Mouse (Mus musculus) liver, embryonic 12.5 days (tissue): Measurements from ENCODE around the gene Rcan3. TPM values are rescaled to one million over a fixed set of nuclear protein-coding genes. Genes with fewer than 3 reads are reported as not detected.
A peak's percentile ranks its signal among the peaks of the same experiment; 100 is the strongest.

ENCODE experiments used
- ATAC-seq: fragments of 200-750 bp; cut with Nextera tagmentation; 2 replicates; pipeline ENCODE4 v1.8.0; 2017; ENCODE audit warnings: moderate number of reproducible peaks, mild to moderate bottlenecking, moderate library complexity
- H3K27ac ChIP-seq: fragments of 300-500 bp; sonication (generic); 2 replicates; pipeline ENCODE4 v1.5.1; 2016; ENCODE audit warnings: mild to moderate bottlenecking
- H3K27me3 ChIP-seq: fragments of 300-500 bp; sonication (generic); replicated peaks from 2 replicates; pipeline ENCODE4 v1.6.1; 2016; ENCODE audit warnings: mild to moderate bottlenecking, moderate library complexity
- H3K36me3 ChIP-seq: fragments of 300-500 bp; sonication (generic); 2 replicates; pipeline ENCODE4 v1.6.1; 2016; ENCODE audit warnings: mild to moderate bottlenecking, moderate library complexity
- H3K4me1 ChIP-seq: fragments of 300-500 bp; sonication (generic); 2 replicates; pipeline ENCODE4 v1.6.1; 2016
- H3K4me2 ChIP-seq: fragments of 300-500 bp; sonication (generic); 2 replicates; pipeline ENCODE4 v1.6.1; 2016; ENCODE audit warnings: mild to moderate bottlenecking, moderate library complexity
- H3K4me3 ChIP-seq: fragments of 300-500 bp; sonication (generic); 2 replicates; pipeline ENCODE4 v1.5.1; 2016; ENCODE audit warnings: mild to moderate bottlenecking, moderate library complexity
- H3K9ac ChIP-seq: fragments of 300-500 bp; sonication (generic); 2 replicates; pipeline ENCODE4 v1.6.1; 2016; ENCODE audit warnings: mild to moderate bottlenecking, moderate library complexity
- H3K9me3 ChIP-seq: fragments of 300-500 bp; sonication (generic); replicated peaks from 2 replicates; pipeline ENCODE4 v1.6.1; 2016; ENCODE audit warnings: mild to moderate bottlenecking, moderate library complexity
- WGBS: fragments of 180-500 bp; shearing (Covaris S2); methylation state at CpG from one replicate; pipeline ENCODE4 v1.1.7; 2016; ENCODE audit not compliant: insufficient replicate concordance; 5-methylcytosine and 5-hydroxymethylcytosine counted together
- polyA plus RNA-seq: library from polyadenylated mRNA; unstranded; fragments of >200 nt; fragmentation: Nextera tagmentation; extraction: Ambion mirVana; gene quantifications from 2 replicates; pipeline ENCODE4 v1.2.1, GENCODE M21; 2016

Gene Rcan3
- polyA plus RNA-seq, 1 experiment from 2014 or later: 8.3 TPM

DNA sequence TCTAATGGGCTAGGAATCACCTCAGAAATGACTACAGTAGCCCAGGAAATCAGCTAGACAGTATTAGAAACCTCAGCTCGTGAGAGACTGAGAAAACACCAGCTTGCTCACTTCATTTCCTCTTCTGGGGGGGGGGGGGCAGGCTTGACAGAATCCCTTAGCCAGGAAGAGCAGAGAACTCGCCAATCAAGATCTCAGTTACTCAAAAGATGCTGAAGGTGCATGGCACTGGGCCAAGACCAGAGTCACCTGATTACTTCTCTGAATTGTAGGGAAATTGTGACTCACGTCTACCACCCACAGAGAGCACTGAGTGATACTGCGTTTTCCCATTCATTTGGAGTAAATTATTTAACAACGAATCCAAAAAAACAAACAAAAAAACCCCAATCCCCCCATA, 27.5 kb downstream of the Rcan3 start:
- Histone ChIP-seq H3K27ac (0 out of 2 replicates have a peak overlapping the region, but pooled peaks have one; percentile 27), H3K27me3 (0 out of 2 replicates have a peak, but pooled peaks cover 6% of the 10 kb centered on the region), H3K9me3 (no peaks in the 10 kb centered on the region), H3K9ac (no peak overlapping the region; the same call in 1 of the 2 replicates), H3K36me3 (no peaks in the 10 kb centered on the region), H3K4me3 (no peak overlapping the region), H3K4me2 (no peak overlapping the region), H3K4me1 (peaks cover 33% of the 10 kb centered on the region)
- ATAC-seq: no peak
- WGBS: 63% methylated on average over 5 of the region's 5 CpGs

DNA sequence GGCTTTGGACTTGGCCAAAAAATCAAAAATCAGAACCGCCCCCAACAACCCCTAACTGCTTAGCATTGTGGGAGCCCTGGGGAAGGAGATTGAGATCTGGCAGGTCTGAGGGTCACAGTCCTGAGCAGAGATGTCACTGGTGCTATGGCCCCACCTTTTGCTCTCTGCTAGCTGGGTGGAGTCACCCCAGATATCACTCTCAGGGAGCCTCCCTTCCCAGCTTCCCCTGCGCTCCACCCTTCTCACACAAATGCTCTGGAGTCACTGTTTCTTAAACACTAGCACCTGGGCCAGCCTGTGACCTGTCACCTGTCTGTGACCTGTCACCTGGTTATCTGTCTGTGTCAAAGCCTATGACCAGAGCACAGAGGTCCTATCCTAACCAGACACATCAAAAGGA, 28.7 kb downstream of the Rcan3 start:
- ATAC-seq: peak; percentile 96
- H3K27me3 ChIP-seq: peaks cover 18% of the 10 kb centered on the region
- H3K4me2 ChIP-seq: peak overlapping the region; percentile 51
- H3K4me1 ChIP-seq: peaks cover 38% of the 10 kb centered on the region
- 0 out of 2 replicates have a peak overlapping the region, but pooled peaks have one; percentile 29 for H3K9ac ChIP-seq
- H3K4me3 ChIP-seq: no peak overlapping the region
- no peaks in the 10 kb centered on the region for H3K9me3 ChIP-seq
- WGBS: 54% methylated on average over 2 of the region's 2 CpGs
- peak overlapping the region; percentile 4; the same call in 1 of the 2 replicates for H3K27ac ChIP-seq
- no peaks in the 10 kb centered on the region for H3K36me3 ChIP-seq

- Histone ChIP-seq H3K4me2 (no peak overlapping the region), H3K9me3 (no peaks in the 10 kb centered on the region), H3K36me3 (no peaks in the 10 kb centered on the region), H3K4me3 (no peak overlapping the region), H3K4me1 (peaks cover 38% of the 10 kb centered on the region), H3K9ac (no peak overlapping the region), H3K27me3 (peaks cover 27% of the 10 kb centered on the region), H3K27ac (0 out of 2 replicates have a peak overlapping the region, but pooled peaks have one; percentile 3)
- no peak for ATAC-seq
- 77% methylated on average over 10 of the region's 10 CpGs for WGBS
These were observed 29.6 kb downstream of the Rcan3 start for GRCm38 (mm10) chr4:135404048-135404447.

GRCm38 (mm10) chr4:135401881-135402280, 31.8 kb downstream of the Rcan3 start:
- ATAC-seq: no peak
- H3K27me3 ChIP-seq: peaks cover 48% of the 10 kb centered on the region
- no peak overlapping the region for H3K27ac ChIP-seq
- H3K9me3 ChIP-seq: no peaks in the 10 kb centered on the region
- H3K9ac ChIP-seq: no peak overlapping the region
- no peak overlapping the region for H3K4me2 ChIP-seq
- 44% methylated on average over 7 of the region's 7 CpGs for WGBS
- no peaks in the 10 kb centered on the region for H3K36me3 ChIP-seq
- H3K4me1 ChIP-seq: peaks cover 52% of the 10 kb centered on the region
- H3K4me3 ChIP-seq: no peak overlapping the region

GRCm38 (mm10) chr4:135397991-135398390, 35.7 kb downstream of the Rcan3 start, which contains the start of gene Ncmap:
TSS of gene Ncmap (minus strand) at chr4:135398227.
- Histone ChIP-seq H3K4me3 (peak within 1 kb of the TSS; percentile 35), H3K4me2 (peak within 1 kb of the TSS; percentile 63), H3K4me1 (peaks cover 21% of the 10 kb centered on the region), H3K9ac (no peak within 1 kb of the TSS), H3K27ac (no peak within 1 kb of the TSS), H3K27me3 (peaks cover 75% of the 10 kb centered on the region), H3K36me3 (no peaks in the 10 kb centered on the region), H3K9me3 (no peaks in the 10 kb centered on the region)
- 3% methylated on average over 29 of the region's 29 CpGs for WGBS
- no peak for ATAC-seq

GRCm38 (mm10) chr4:135397551-135397950, 36.1 kb downstream of the Rcan3 start:
- Histone ChIP-seq H3K27me3 (peaks cover 80% of the 10 kb centered on the region), H3K4me1 (peaks cover 21% of the 10 kb centered on the region), H3K4me3 (peak overlapping the region; percentile 35), H3K9me3 (no peaks in the 10 kb centered on the region), H3K36me3 (no peaks in the 10 kb centered on the region), H3K9ac (no peak overlapping the region), H3K4me2 (peak overlapping the region; percentile 63), H3K27ac (no peak overlapping the region)
- WGBS: 5% methylated on average over 16 of the region's 16 CpGs
- ATAC-seq: no peak

GRCm38 (mm10) chr4:135396303-135396702, 37.4 kb downstream of the Rcan3 start:
- H3K4me1 ChIP-seq: peaks cover 20% of the 10 kb centered on the region
- no peak overlapping the region for H3K4me2 ChIP-seq
- H3K9ac ChIP-seq: no peak overlapping the region
- H3K27me3 ChIP-seq: peaks cover 75% of the 10 kb centered on the region
- H3K4me3 ChIP-seq: no peak overlapping the region
- H3K9me3 ChIP-seq: no peaks in the 10 kb centered on the region
- WGBS: 76% methylated on average over 5 of the region's 5 CpGs
- no peak overlapping the region for H3K27ac ChIP-seq
- H3K36me3 ChIP-seq: no peaks in the 10 kb centered on the region
- ATAC-seq: no peak

DNA sequence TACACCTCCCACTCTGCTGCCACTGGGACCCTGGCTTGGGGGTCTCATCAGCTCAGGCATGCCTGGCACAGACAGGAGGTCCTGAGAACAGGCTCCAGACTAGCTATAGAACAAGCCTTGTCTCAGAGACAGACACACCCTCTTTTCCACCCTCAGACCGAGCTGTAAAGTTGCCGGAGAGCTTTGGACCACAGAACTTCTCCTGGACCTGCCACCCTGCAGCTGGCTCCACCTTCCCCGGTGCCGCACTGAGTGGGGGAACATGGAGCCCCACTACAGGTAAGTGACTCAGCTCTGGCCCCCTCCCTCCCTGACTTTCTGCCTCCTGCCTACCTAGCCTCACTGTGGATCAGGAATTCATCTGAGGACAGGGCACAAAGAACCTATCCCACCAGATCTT, 38.3 kb downstream of the Rcan3 start:
- 81% methylated on average over 4 of the region's 4 CpGs for WGBS
- H3K4me1 ChIP-seq: peaks cover 13% of the 10 kb centered on the region
- no peak for ATAC-seq
- no peaks in the 10 kb centered on the region for H3K9me3 ChIP-seq
- H3K4me3 ChIP-seq: no peak overlapping the region
- H3K36me3 ChIP-seq: no peaks in the 10 kb centered on the region
- no peak overlapping the region for H3K27ac ChIP-seq
- no peak overlapping the region for H3K4me2 ChIP-seq
- H3K9ac ChIP-seq: no peak overlapping the region
- H3K27me3 ChIP-seq: peaks cover 67% of the 10 kb centered on the region

DNA sequence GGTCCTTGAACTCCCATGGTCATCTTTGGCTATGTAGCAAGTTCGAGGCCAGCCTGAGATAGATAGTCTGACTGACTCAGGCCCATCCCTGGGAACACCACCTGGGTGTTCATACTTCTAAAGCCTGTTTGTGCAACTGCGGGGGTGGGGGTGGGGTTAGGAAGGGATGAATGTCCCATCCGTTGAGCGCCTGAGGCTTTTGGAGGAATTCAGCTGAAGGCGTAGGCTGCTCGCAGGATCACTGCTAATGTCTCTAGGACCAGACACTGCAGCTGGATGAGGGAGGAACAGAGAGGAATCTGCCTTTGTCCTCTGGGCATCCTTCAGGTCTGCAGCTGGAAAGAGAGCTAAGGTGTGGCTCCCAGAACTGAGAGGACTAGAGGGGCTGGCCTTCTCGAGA, 39.0 kb downstream of the Rcan3 start:
- Histone ChIP-seq H3K9ac (no peak overlapping the region), H3K4me3 (no peak overlapping the region), H3K4me1 (peaks cover 13% of the 10 kb centered on the region), H3K36me3 (no peaks in the 10 kb centered on the region), H3K4me2 (no peak overlapping the region), H3K27ac (no peak overlapping the region), H3K27me3 (peaks cover 60% of the 10 kb centered on the region), H3K9me3 (no peaks in the 10 kb centered on the region)
- WGBS: 73% methylated on average over 7 of the region's 7 CpGs
- ATAC-seq: no peak

- Histone ChIP-seq H3K27ac (no peak overlapping the region), H3K27me3 (peaks cover 47% of the 10 kb centered on the region), H3K9ac (no peak overlapping the region), H3K9me3 (no peaks in the 10 kb centered on the region), H3K4me2 (no peak overlapping the region), H3K4me1 (peaks cover 11% of the 10 kb centered on the region), H3K4me3 (no peak overlapping the region), H3K36me3 (no peaks in the 10 kb centered on the region)
- WGBS: 54% methylated on average over 6 of the region's 6 CpGs
- no peak for ATAC-seq
These were observed 40.3 kb downstream of the Rcan3 start for GRCm38 (mm10) chr4:135393381-135393780.

DNA sequence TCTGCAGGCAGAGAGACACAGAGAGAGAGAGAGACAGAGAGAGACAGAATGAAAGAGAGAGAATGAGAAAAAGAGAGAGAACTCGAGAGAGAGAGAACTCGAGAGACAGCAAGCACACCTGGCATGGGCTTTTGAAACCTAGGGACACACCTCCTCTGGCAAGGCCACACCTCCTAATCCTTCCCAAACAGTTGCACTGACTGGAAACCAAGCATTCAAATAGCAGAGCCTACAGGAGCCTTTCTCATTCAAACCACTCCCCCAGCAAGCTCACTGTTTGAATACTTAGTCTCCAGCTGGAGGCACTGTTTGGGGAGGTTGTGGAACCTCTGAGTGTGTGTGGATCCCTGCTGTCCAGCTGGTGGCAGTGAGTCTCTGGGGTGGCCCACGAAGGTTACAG, 40.9 kb downstream of the Rcan3 start:
- H3K4me2 ChIP-seq: no peak overlapping the region
- H3K4me1 ChIP-seq: peaks cover 5% of the 10 kb centered on the region
- peaks cover 41% of the 10 kb centered on the region for H3K27me3 ChIP-seq
- 64% methylated on average over 3 of the region's 3 CpGs for WGBS
- no peak overlapping the region for H3K9ac ChIP-seq
- no peak overlapping the region for H3K4me3 ChIP-seq
- H3K27ac ChIP-seq: no peak overlapping the region
- no peaks in the 10 kb centered on the region for H3K36me3 ChIP-seq
- no peaks in the 10 kb centered on the region for H3K9me3 ChIP-seq
- ATAC-seq: no peak

- 61% methylated on average over 6 of the region's 6 CpGs for WGBS
- H3K4me3 ChIP-seq: no peak overlapping the region
These were observed 42.6 kb downstream of the Rcan3 start for GRCm38 (mm10) chr4:135391014-135391413.

GRCm38 (mm10) chr4:135385614-135386013, 48.0 kb downstream of the Rcan3 start:
- Histone ChIP-seq H3K4me2 (no peak overlapping the region), H3K9ac (no peak overlapping the region), H3K27me3 (peaks cover 26% of the 10 kb centered on the region), H3K4me3 (no peak overlapping the region), H3K4me1 (no peaks in the 10 kb centered on the region; the same call in 1 of the 2 replicates), H3K27ac (no peak overlapping the region), H3K9me3 (no peaks in the 10 kb centered on the region), H3K36me3 (no peaks in the 10 kb centered on the region)
- WGBS: 55% methylated on average over 10 of the region's 10 CpGs
- no peak for ATAC-seq

More at GRCm38 (mm10) chr4:135391014-135391413, 42.6 kb downstream of the Rcan3 start:
- no peak for ATAC-seq
- Histone ChIP-seq H3K36me3 (no peaks in the 10 kb centered on the region), H3K9ac (no peak overlapping the region), H3K4me1 (no peaks in the 10 kb centered on the region; the same call in 1 of the 2 replicates), H3K27me3 (peaks cover 23% of the 10 kb centered on the region), H3K9me3 (no peaks in the 10 kb centered on the region), H3K4me2 (no peak overlapping the region), H3K27ac (no peak overlapping the region)
